Mouse (Mus musculus) megakaryocyte progenitor cell, adult 5-6 weeks (primary cell): Measurements from ENCODE around the gene E2f7. TPM values are rescaled to one million over a fixed set of nuclear protein-coding genes. Genes with fewer than 3 reads are reported as not detected.

ENCODE experiments used
- ATAC-seq: replicated peaks from 2 replicates; pipeline ENCODE4 v1.8.0; 2016; ENCODE audit warnings: mild to moderate bottlenecking, moderate TSS enrichment, inconsistent platforms; ENCODE audit not compliant: poor library complexity
- total RNA-seq, 2 experiments: library from RNA; stranded (forward) in 1 of 2; stranded (reverse) in 1 of 2; fragments of 157-497, 149-512 nt in 1 of 2; fragments of 200-1000 nt in 1 of 2; gene quantifications; 2 replicates each; pipeline versions ENCODE4 v1.2.3 to v1.2.4; 2015 to 2017

The E2f7 gene
- total RNA-seq, 2 experiments from 2014 or later = 3.7 to 6.9 TPM

GRCm38 (mm10) chr10:110773201-110773600 lies 28.0 kb downstream of the E2f7 start:
- ATAC-seq = no peak

- no peak for ATAC-seq
These were observed 28.6 kb downstream of the E2f7 start for GRCm38 (mm10) chr10:110773878-110774277.

- ATAC-seq = no peak
These were observed 36.5 kb downstream of the E2f7 start for GRCm38 (mm10) chr10:110781772-110782171.

- peak; percentile 61 for ATAC-seq
These were observed 37.4 kb downstream of the E2f7 start for GRCm38 (mm10) chr10:110782655-110783054.

GRCm38 (mm10) chr10:110788049-110788752 lies 43.0 kb downstream of the E2f7 start:
- ATAC-seq = peak; percentile 77

- ATAC-seq = no peak
These were observed 44.4 kb downstream of the E2f7 start for GRCm38 (mm10) chr10:110789683-110790082.

- ATAC-seq = no peak
These were observed 48.0 kb downstream of the E2f7 start for GRCm38 (mm10) chr10:110793150-110793787.

GRCm38 (mm10) chr10:110794564-110795205 lies 49.4 kb downstream of the E2f7 start:
- ATAC-seq = peak; percentile 97

GRCm38 (mm10) chr10:110795206-110795796 lies 50.1 kb downstream of the E2f7 start:
- no peak for ATAC-seq

- ATAC-seq = no peak
These were observed 56.1 kb downstream of the E2f7 start for GRCm38 (mm10) chr10:110801296-110801695.

- ATAC-seq = peak; percentile 30; the same call in 1 of the 2 replicates
These were observed 59.2 kb downstream of the E2f7 start for GRCm38 (mm10) chr10:110804279-110805024.

GRCm38 (mm10) chr10:110805025-110805740 lies 59.9 kb downstream of the E2f7 start:
- peak; percentile 86 for ATAC-seq

- no peak for ATAC-seq
These were observed 61.2 kb downstream of the E2f7 start for GRCm38 (mm10) chr10:110806471-110806870.

GRCm38 (mm10) chr10:110810528-110810927 lies 65.3 kb downstream of the E2f7 start:
- no peak for ATAC-seq

GRCm38 (mm10) chr10:110811209-110811861 lies 66.1 kb downstream of the E2f7 start:
- no peak for ATAC-seq

GRCm38 (mm10) chr10:110811862-110812225 lies 66.6 kb downstream of the E2f7 start:
- 0 out of 2 replicates have a peak, but pooled peaks have one; percentile 20 for ATAC-seq

GRCm38 (mm10) chr10:110821139-110821538 lies 75.9 kb downstream of the E2f7 start:
- ATAC-seq = peak; percentile 67

GRCm38 (mm10) chr10:110821692-110822091 lies 76.5 kb downstream of the E2f7 start:
- ATAC-seq = peak; percentile 80

GRCm38 (mm10) chr10:110832336-110832735 lies 87.1 kb downstream of the E2f7 start:
- no peak for ATAC-seq
